Mouse (Mus musculus): ENCODE data around the gene Tll2.

- no peak for TF ChIP-seq CTCF (IDR thresholded peaks at IDR 0.05; ENCODE audit: low read depth)
- no peak for TF ChIP-seq EP300 (IDR thresholded peaks at IDR 0.05; ENCODE audit: low read depth)
Observed at GRCm38 (mm10) chr19:41140961-41141360, 65.7 kb downstream of the Tll2 start.
